Mouse (Mus musculus): ENCODE measurements around the gene Arhgap45. TPM values are rescaled to one million over a fixed set of nuclear protein-coding genes. Genes with fewer than 3 reads are reported as not detected.

The Arhgap45 gene
- polyA plus RNA-seq, 1 experiment from 2014 or later = 15.5 TPM

DNA sequence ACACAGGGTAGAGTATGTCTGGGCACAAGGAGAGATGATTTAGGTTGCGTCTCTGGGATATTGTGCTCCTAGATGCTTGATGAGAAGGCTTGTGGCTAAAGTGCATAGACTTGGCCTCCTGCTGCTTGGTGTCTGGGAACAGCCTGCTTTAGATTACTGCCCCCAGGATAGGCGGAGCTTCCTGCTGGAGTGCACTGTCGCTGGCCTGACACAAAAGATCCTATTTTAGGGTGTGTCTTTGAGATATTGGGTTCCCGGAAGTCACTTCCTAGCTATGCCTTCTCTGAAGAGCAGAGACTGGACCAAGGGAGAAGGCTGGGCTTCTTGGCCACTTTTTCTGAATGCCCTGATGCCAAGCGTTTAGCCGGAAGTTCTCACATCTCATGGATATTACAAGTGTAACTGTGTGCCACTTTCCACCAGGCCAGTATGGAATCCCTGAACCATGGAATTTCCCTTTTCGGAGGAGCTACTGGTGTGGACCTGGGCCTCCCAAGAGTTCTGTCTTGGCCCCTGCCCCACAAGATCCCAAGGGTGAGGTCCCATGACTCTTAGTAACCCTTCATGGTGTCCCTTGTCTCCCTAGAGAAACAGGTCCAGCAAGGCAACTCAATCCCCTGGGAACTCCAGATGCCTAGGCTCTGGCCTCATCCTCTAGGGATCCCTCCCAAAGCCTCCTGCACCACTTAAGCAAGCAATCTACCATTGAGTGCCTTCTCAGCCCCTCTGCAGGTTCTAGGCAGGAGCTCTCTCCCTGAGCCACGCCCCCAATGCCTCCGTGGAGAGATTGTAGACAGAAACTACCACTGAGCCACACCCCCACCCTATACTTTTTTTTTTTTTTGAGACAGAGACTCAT, 12.8 kb upstream of the Arhgap45 start:
- Histone ChIP-seq H3K9me3 (replicated peaks) (no peaks in the 10 kb centered on the region), H3K4me3 (peak overlapping the region; percentile 16; the same call in 1 of the 2 replicates), H3K4me1 (peaks cover 28% of the 10 kb centered on the region), H3K27ac (peak overlapping the region; percentile 65; the same call in 1 of the 2 replicates), H3K36me3 (no peaks in the 10 kb centered on the region), H3K27me3 (ENCODE audit: low read depth, poor library complexity, severe bottlenecking) (peaks cover 82% of the 10 kb centered on the region)
- WGBS = 63% methylated on average over 9 of the region's 9 CpGs
- DNase-seq (ENCODE audit: low spot score) = no peak

DNA sequence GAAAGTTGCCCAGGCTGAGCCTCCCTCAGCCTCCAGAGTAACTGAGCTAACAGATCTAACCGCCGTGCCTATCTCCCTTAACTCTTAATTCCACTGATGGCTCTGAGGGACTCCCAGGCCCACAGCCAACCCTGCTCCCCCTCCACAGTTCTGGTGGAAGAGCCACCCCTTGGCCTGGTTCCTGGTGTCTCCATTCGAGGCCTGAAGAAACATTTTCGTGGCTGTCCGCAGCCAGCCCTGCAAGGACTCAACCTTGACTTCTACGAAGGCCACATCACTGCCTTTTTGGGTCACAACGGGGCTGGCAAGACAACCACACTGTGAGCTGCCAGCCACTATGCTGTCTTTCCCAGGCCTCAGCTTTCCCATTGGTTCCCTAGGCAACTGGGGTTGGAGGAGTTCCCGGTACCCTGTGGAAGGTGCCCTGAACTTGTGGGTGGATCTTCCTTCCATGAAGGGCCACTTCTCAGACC, 12.2 kb upstream of the Arhgap45 start:
- Histone ChIP-seq H3K4me1 (peaks cover 28% of the 10 kb centered on the region), H3K36me3 (no peaks in the 10 kb centered on the region), H3K27me3 (ENCODE audit: low read depth, poor library complexity, severe bottlenecking) (peaks cover 76% of the 10 kb centered on the region), H3K4me3 (no peak overlapping the region), H3K9me3 (replicated peaks) (no peaks in the 10 kb centered on the region), H3K27ac (no peak overlapping the region)
- WGBS = 94% methylated on average over 8 of the region's 8 CpGs
- no peak for DNase-seq (ENCODE audit: low spot score)

DNA sequence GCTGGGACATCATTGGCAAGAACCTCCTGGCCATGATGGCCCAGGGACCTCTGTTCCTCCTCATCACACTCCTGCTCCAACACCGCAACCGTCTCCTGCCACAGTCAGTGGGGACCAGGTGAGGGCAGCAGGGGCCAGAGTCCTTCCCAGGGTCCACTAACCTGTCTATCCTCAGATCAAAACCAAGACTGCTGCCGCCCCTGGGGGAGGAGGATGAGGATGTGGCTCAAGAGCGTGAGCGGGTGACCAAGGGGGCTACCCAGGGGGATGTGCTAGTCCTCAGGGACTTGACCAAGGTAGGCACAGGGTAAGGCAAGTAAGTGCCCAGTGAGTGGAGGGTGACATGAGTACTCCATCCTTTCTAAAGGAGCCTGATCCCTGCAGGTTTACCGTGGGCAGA, 4.7 kb upstream of the Arhgap45 start:
- DNase-seq (ENCODE audit: low spot score) = no peak
- Histone ChIP-seq H3K27me3 (ENCODE audit: low read depth, poor library complexity, severe bottlenecking) (peaks cover 61% of the 10 kb centered on the region), H3K4me3 (no peak overlapping the region), H3K36me3 (no peaks in the 10 kb centered on the region), H3K9me3 (replicated peaks) (no peaks in the 10 kb centered on the region; the same call in 1 of the 2 replicates), H3K27ac (no peak overlapping the region), H3K4me1 (peaks cover 33% of the 10 kb centered on the region)
- WGBS = 82% methylated on average over 6 of the region's 6 CpGs

DNA sequence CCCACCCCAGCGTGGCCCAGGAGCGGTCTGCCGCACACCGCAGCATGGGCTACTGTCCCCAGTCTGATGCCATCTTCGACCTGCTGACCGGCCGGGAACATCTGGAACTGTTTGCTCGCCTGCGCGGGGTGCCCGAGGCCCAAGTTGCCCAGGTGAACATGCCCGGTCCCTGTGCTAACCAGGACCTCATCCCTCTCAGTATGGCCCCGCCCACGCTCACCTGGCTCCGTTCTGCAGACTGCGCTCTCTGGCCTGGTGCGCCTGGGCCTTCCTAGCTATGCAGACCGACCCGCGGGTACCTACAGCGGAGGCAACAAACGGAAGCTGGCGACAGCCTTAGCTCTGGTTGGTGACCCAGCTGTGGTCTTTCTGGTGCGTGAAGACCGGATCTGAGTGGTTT, 2.8 kb upstream of the Arhgap45 start:
- Histone ChIP-seq H3K36me3 (no peaks in the 10 kb centered on the region), H3K4me1 (peaks cover 28% of the 10 kb centered on the region), H3K27me3 (ENCODE audit: low read depth, poor library complexity, severe bottlenecking) (peaks cover 65% of the 10 kb centered on the region), H3K27ac (no peak overlapping the region; the same call in 1 of the 2 replicates), H3K9me3 (replicated peaks) (no peaks in the 10 kb centered on the region; the same call in 1 of the 2 replicates), H3K4me3 (0 out of 2 replicates have a peak overlapping the region, but pooled peaks have one; percentile 14)
- 23% methylated on average over 25 of the region's 25 CpGs for WGBS
- DNase-seq (ENCODE audit: low spot score) = no peak

DNA sequence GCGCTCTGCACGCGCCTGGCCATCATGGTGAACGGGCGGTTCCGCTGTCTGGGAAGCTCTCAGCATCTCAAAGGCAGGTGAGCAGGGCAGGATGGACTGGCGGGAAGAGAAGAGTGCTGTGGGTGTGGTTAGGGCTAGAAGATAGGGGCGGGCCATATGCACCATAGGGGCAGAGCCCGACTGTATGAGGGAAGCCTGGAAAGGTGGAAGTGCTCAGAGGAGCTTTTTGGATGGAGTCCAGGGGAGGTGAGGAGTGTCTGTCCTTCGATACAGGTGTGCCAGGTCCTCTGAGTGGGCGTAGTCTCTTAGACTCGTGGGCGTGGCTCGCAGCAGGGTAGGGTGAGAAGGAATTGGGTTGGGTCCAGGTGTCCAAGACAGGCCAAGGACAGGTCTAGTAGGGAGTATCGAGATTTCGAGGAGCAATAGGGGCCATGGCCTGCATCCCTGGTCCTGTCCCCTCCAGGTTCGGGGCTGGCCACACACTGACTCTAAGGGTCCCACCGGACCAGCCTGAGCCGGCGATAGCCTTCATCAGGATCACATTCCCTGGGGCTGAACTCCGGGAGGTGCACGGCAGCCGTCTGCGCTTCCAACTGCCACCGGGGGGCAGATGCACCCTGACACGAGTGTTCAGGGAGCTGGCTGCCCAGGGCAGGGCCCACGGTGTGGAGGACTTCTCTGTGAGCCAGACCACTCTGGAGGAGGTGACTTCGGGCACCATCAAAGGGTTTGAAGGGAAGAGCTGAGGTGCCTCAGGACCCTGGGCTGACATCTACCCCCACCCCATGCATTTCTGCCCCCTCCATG, 1.8 kb upstream of the Arhgap45 start:
- no peak for DNase-seq (ENCODE audit: low spot score)
- Histone ChIP-seq H3K36me3 (no peaks in the 10 kb centered on the region), H3K4me1 (peaks cover 39% of the 10 kb centered on the region), H3K27ac (no peak overlapping the region), H3K27me3 (ENCODE audit: low read depth, poor library complexity, severe bottlenecking) (peaks cover 65% of the 10 kb centered on the region), H3K4me3 (no peak overlapping the region), H3K9me3 (replicated peaks) (no peaks in the 10 kb centered on the region; the same call in 1 of the 2 replicates)
- 18% methylated on average over 28 of the region's 28 CpGs for WGBS

DNA sequence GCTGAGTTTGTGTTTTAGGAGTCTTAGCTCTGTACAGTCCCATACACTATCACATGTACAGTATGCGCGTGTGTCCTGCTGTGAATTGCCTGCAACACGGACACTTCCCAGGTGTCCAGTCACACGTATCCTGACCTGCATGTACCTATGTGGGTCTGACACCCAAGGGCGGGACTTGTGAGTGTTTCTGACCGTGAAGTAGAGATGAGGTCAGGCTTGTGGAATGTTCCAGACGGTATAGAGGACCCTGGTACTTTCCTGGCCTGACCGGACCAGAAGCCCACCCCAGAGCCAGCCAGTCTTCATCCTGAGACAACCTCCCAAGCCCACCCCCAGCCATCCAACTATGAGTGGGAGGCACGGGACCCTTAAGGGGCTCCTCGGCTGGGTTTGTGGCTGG, 870 bp upstream of the Arhgap45 start:
- Histone ChIP-seq H3K27ac (no peak overlapping the region), H3K36me3 (no peaks in the 10 kb centered on the region), H3K9me3 (replicated peaks) (no peaks in the 10 kb centered on the region; the same call in 1 of the 2 replicates), H3K4me3 (no peak overlapping the region), H3K4me1 (peaks cover 48% of the 10 kb centered on the region), H3K27me3 (ENCODE audit: low read depth, poor library complexity, severe bottlenecking) (peaks cover 65% of the 10 kb centered on the region)
- no peak for DNase-seq (ENCODE audit: low spot score)
- WGBS = 83% methylated on average over 10 of the region's 10 CpGs

DNA sequence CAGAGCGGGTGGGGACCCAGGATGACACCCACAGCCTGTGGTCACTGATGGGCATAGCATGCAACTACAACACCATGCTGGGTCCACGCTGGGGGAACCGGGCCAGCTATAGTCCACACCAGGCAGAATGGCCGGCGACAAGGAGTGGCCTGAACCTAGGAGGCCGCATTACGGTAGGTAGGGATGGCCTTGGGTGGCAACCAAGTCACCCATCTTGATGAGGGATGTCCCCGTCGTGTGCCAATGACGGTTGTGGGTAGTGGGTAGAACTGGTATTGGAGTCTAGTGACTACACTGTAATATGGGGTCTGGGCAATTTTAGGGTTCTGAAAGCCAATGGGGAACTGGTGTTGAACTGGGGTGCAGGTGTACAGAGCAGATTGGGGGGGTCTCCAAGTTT, 478 bp downstream of the Arhgap45 start:
- no peak overlapping the region for H3K27ac ChIP-seq
- peaks cover 11% of the 10 kb centered on the region for H3K36me3 ChIP-seq
- H3K4me3 ChIP-seq = peak overlapping the region; percentile 9; the same call in 1 of the 2 replicates
- no peak for DNase-seq (ENCODE audit: low spot score)
- peaks cover 60% of the 10 kb centered on the region for H3K27me3 ChIP-seq (ENCODE audit: low read depth, poor library complexity, severe bottlenecking)
- 89% methylated on average over 10 of the region's 10 CpGs for WGBS
- no peaks in the 10 kb centered on the region for H3K9me3 ChIP-seq (replicated peaks)
- H3K4me1 ChIP-seq = peaks cover 53% of the 10 kb centered on the region

DNA sequence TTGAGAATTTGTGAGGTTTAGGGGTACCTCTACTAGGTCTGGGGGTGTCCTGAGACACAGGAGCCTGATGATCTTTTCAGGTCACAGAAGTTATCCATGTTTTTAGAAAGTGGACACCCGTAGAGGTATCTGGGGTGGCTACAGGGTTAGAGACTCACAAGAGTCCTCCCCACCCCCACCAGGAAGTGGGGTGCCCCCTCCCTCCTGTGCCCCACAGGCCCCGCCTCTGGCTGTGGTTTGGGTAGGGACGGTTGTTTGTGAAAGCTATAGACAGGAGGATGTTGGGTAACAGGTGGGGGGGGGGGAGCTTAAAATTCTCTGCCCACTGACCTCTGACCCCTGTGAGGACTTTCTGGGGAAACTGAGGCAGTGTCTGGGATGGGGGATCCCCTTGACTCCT, 908 bp downstream of the Arhgap45 start:
- no peak overlapping the region for H3K27ac ChIP-seq
- no peak for DNase-seq (ENCODE audit: low spot score)
- H3K4me1 ChIP-seq = peaks cover 53% of the 10 kb centered on the region
- peaks cover 56% of the 10 kb centered on the region for H3K27me3 ChIP-seq (ENCODE audit: low read depth, poor library complexity, severe bottlenecking)
- peaks cover 15% of the 10 kb centered on the region for H3K36me3 ChIP-seq
- no peak overlapping the region for H3K4me3 ChIP-seq
- 76% methylated on average over 3 of the region's 3 CpGs for WGBS
- H3K9me3 ChIP-seq (replicated peaks) = no peaks in the 10 kb centered on the region

DNA sequence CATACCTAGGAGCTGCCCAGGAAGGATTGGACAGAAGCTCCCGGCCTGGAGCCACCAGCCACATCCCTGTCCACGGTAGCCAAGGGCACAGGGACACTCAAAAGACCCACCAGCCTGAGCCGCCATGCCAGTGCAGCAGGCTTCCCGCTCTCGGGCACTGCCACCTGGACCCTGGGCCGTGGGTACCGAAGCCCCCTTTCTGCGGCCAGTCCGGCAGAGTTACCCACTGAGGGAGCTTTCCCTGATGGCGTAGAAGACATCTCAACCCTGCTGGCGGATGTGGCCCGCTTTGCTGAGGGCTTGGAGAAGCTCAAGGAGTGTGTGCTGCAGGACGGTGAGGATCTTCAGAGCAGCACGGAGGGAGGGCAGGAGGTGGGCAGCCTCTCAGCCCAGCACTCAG, 1.3 kb downstream of the Arhgap45 start:
- DNase-seq (ENCODE audit: low spot score) = no peak
- 81% methylated on average over 14 of the region's 14 CpGs for WGBS
- Histone ChIP-seq H3K4me3 (no peak overlapping the region), H3K27ac (0 out of 2 replicates have a peak overlapping the region, but pooled peaks have one; percentile 26), H3K36me3 (peaks cover 19% of the 10 kb centered on the region), H3K9me3 (replicated peaks) (no peaks in the 10 kb centered on the region), H3K27me3 (ENCODE audit: low read depth, poor library complexity, severe bottlenecking) (peaks cover 52% of the 10 kb centered on the region), H3K4me1 (peaks cover 53% of the 10 kb centered on the region)

DNA sequence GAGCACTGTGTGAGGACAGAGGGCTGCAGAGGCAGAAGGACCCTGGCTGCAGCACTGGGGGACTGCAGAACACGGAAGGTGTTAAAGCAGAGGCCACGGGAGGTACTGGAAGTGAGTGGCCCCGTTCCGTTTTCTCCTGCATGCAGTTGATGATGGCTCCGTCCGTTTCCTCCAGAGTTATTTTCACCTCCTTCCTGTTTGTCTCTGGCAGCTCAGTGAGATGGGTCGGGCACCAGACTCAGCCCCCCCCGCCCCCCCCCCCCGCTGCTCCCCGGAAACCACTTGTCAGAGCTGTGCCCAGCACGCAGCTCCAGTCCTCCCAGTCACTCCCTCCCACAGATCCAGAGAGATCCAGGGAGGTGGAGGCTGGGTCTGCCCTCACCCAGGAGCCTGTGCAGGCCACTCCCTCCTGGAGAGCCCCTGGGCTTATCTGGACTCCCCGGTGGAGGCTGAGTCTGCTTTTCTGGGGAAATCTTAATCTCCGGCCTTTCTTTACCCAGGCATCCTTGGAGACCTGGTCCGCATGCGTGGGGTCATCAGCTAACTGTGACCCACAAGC, 2.4 kb downstream of the Arhgap45 start:
- Histone ChIP-seq H3K36me3 (peaks cover 24% of the 10 kb centered on the region), H3K27ac (peak overlapping the region; percentile 93), H3K4me1 (peaks cover 47% of the 10 kb centered on the region), H3K27me3 (ENCODE audit: low read depth, poor library complexity, severe bottlenecking) (peaks cover 41% of the 10 kb centered on the region), H3K4me3 (peak overlapping the region; percentile 56), H3K9me3 (replicated peaks) (no peaks in the 10 kb centered on the region)
- WGBS = 3% methylated on average over 15 of the region's 15 CpGs
- no peak for DNase-seq (ENCODE audit: low spot score)

DNA sequence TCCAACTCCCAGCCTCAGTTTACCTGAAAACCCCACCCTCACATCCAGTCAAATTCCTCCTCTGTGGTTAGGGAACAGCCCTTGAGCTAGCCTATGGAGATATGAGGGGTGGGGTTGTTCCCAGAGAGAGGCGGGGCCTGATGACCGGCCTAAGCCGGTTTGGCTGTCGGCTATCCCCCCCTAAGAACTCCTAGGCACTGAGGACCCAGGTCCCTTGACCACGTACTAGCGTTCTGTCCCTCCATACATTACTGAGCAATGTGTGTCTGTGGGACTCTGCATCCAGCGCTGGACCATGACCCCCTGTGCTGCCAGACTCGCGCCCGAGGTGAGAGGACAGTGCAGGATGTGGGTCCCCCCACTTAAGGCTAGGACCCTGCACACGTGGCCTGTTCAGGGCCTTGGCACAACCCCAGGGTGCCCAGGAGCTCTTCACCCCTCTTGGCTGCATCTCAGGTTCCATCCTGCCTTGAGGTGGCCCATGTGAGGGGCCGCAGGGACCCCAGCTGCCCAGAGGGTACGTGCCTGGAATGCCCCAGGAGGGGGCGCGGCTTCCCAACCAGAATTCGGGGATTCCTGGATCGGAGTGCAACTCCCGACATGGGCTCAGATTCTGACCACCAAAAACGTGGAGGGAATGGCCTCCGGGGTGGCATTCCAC, 3.1 kb downstream of the Arhgap45 start:
- 3% methylated on average over 20 of the region's 20 CpGs for WGBS
- Histone ChIP-seq H3K27me3 (ENCODE audit: low read depth, poor library complexity, severe bottlenecking) (peaks cover 33% of the 10 kb centered on the region), H3K36me3 (peaks cover 30% of the 10 kb centered on the region), H3K27ac (peak overlapping the region; percentile 93), H3K4me1 (peaks cover 44% of the 10 kb centered on the region), H3K9me3 (replicated peaks) (no peaks in the 10 kb centered on the region), H3K4me3 (peak overlapping the region; percentile 56)
- DNase-seq (ENCODE audit: low spot score) = peak; percentile 80

DNA sequence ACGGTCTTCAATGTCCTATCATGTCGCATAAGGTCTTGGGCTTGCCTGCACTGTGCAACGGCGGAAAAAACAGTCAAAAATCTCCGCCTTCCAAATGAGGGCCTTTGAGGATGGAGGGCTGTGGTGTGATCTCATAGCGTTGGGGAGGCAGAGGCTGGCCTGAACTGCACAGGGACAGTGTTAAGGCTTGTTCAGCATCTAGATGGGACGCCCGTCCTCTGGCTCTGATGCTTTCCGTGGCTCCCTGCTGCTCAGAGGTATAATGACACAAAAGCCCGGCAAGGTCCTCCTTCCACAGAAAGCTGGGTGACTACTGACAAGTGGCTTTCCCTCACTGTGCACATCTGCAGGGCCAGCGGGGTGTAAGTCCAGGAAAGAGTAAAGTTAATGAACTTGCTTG, 3.7 kb downstream of the Arhgap45 start:
- no peak for DNase-seq (ENCODE audit: low spot score)
- Histone ChIP-seq H3K27me3 (ENCODE audit: low read depth, poor library complexity, severe bottlenecking) (peaks cover 27% of the 10 kb centered on the region), H3K4me1 (peaks cover 43% of the 10 kb centered on the region), H3K27ac (peak overlapping the region; percentile 93), H3K36me3 (peaks cover 33% of the 10 kb centered on the region), H3K9me3 (replicated peaks) (no peaks in the 10 kb centered on the region), H3K4me3 (peak overlapping the region; percentile 56)
- 17% methylated on average over 11 of the region's 11 CpGs for WGBS
